Mouse (Mus musculus): ENCODE data around the gene Acot7. TPM values are rescaled to one million over a fixed set of nuclear protein-coding genes. Genes with fewer than 3 reads are reported as not detected.

The Acot7 gene
- polyA plus RNA-seq, 1 experiment from 2014 or later, result 18.0 TPM

DNA sequence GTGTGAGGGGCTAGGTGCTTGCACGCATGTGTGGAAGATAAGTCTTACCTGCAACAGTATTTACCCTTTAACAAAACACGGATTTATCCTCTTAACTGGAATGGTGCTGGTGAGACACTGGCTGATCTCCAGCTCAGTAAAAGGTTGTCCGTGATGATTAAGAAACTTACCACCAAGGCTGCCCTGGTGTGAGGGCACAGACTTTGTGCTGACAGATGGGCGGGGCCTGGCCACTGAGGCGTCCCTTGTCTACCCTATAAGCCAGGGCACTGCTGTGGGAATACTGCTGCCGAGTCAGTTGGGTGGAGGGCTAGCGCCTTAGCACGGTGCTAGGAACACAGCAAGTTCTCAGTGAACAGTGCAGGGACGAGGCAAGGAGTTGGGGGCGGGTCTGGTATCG is 124.1 kb downstream of the Acot7 start:
- Histone ChIP-seq H3K4me3 (ENCODE audit: inconsistent target) (no peak overlapping the region), H3K36me3 (ENCODE audit: inconsistent target) (peaks cover 22% of the 10 kb centered on the region), H3K27ac (no peak overlapping the region), H3K79me2 (ENCODE audit: inconsistent target) (peaks cover 16% of the 10 kb centered on the region; the same call in 1 of the 2 replicates)
- 91% methylated on average over 11 of the region's 11 CpGs for WGBS (ENCODE audit: missing documents)

DNA sequence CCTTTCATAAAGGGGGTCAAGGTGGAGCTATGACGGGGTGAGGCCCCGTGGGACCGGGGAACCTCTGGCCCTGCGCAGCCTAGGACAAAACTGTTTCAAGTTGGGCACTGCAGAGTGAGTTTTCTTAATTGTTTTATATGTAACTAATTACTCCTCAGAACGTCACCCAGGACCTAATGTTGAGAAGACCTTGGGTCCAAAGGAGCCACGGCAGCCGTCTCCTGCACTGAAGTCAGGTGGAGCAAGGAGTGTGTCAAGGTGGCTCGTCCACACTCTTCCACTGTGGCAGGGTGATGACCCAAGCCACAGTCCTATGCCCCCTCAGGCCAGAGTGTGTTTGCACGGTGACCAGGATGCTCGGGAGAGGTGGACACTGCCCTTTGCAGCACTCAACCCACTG is 125.2 kb downstream of the Acot7 start:
- Histone ChIP-seq H3K79me2 (ENCODE audit: inconsistent target) (peaks cover 10% of the 10 kb centered on the region; the same call in 1 of the 2 replicates), H3K27ac (no peak overlapping the region), H3K4me3 (ENCODE audit: inconsistent target) (no peak overlapping the region), H3K36me3 (ENCODE audit: inconsistent target) (peaks cover 22% of the 10 kb centered on the region)
- 97% methylated on average over 10 of the region's 10 CpGs for WGBS (ENCODE audit: missing documents)

DNA sequence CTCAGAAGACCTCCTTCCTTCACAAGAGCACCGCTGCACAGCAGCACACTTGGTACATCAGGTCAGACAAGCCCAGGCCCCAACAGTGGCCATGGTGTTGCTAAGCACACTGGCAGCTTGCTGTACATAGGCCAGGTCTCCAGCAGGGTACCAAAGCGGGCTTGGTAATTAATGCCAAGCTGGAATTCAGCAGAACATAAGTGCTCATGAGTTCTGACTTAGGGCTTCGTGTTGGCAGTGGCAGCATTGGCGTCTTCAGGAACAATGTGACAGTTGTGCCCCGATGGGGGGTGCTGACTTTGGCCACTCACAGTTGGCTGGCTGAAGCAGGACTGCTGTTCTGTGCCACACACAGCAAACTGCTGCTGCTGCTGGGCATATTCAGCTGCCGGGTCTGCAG is 126.8 kb downstream of the Acot7 start:
- Histone ChIP-seq H3K36me3 (ENCODE audit: inconsistent target) (peaks cover 22% of the 10 kb centered on the region), H3K27ac (no peak overlapping the region), H3K79me2 (ENCODE audit: inconsistent target) (no peaks in the 10 kb centered on the region), H3K4me3 (ENCODE audit: inconsistent target) (no peak overlapping the region)
- WGBS (ENCODE audit: missing documents), result 93% methylated on average over 6 of the region's 6 CpGs

DNA sequence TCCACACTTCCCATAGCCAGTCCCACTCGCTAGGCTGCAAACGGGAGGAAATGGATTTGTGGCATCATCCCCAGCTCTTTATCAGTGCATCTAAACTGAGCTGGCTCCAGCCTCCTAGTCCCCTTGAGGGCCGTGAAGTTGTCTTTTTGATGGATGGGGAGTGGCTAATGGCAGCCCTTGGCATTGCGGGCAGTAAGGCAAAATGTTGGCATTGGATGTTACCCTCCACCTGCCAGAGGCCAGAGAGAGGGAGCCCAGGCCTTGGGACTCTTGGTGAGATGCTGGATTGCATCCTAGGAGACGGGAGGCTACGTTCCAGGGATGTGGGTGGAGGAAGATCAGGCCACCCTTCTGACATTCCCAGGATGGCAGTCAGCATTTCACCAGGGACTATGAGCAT is 128.1 kb downstream of the Acot7 start:
- no peaks in the 10 kb centered on the region for H3K79me2 ChIP-seq (ENCODE audit: inconsistent target)
- 90% methylated on average over 6 of the region's 6 CpGs for WGBS (ENCODE audit: missing documents)
- H3K4me3 ChIP-seq (ENCODE audit: inconsistent target), result no peak overlapping the region
- no peak overlapping the region for H3K27ac ChIP-seq
- peaks cover 17% of the 10 kb centered on the region for H3K36me3 ChIP-seq (ENCODE audit: inconsistent target)

DNA sequence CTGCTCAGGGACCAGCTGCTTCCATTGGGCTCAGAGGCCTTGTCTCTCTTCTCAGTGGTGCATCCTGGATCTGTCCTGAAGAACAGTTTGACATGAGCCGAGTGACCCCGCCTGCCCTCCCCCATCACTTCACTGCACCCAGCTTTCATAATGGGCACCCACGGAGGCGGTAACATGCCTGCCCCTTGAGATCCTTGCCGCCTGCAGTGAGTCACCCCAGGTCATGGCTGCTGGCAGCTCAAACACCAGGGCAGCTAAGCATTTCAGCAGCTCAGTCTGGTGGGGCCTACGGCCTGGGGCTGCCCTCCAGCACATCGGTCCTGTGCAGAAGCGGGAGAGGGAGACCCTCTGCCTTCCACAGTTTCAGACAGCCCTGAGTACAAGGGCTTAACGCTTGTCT is 129.6 kb downstream of the Acot7 start:
- H3K79me2 ChIP-seq (ENCODE audit: inconsistent target), result no peaks in the 10 kb centered on the region
- H3K27ac ChIP-seq, result no peak overlapping the region
- no peak overlapping the region for H3K4me3 ChIP-seq (ENCODE audit: inconsistent target)
- 92% methylated on average over 8 of the region's 9 CpGs for WGBS (ENCODE audit: missing documents)
- peaks cover 16% of the 10 kb centered on the region for H3K36me3 ChIP-seq (ENCODE audit: inconsistent target)

DNA sequence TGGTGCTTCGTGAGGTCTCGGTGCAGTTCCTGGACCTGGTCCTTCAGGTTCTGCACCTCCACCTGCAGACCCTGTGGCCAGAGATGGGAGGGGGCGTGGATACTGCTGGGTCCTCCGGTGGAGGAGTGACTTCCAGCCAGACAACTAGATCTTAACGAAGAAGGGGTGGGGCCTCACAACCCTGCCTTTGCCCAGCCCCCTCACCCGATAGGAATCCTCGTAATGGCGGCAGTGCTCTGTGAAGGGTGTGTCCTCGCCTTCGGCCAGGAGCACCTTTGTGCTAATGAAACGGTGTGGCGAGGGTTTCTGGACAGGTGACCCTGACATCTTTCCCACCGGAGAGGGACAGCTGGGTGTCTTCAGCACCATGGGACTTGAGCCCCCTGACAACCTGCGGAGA is 134.3 kb downstream of the Acot7 start:
- no peak overlapping the region for H3K27ac ChIP-seq
- 20% methylated on average over 14 of the region's 14 CpGs for WGBS (ENCODE audit: missing documents)
- no peaks in the 10 kb centered on the region for H3K79me2 ChIP-seq (ENCODE audit: inconsistent target)
- H3K36me3 ChIP-seq (ENCODE audit: inconsistent target), result no peaks in the 10 kb centered on the region
- H3K4me3 ChIP-seq (ENCODE audit: inconsistent target), result no peak overlapping the region

DNA sequence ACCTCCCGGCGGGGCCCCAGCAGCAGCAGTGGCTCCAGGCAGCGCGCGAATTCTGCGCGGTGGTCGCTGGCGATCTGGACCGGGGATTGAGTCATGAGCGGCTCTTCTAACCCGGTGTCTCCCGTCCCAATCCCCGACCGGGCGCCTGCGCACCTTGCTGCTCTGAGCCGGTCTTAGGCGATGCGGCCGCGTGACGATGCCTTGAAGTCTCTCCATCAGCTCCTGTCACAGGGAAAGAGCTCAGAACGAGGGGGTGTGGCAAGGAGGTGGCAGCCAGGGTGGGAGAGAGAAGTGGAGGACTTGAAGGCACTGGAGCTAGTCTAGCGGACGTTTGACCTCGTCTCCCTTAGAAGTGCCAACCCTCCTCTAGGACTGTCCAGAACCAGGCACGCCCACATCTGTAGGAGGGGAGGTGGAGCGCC is 135.3 kb downstream of the Acot7 start:
- H3K36me3 ChIP-seq (ENCODE audit: inconsistent target), result no peaks in the 10 kb centered on the region
- WGBS (ENCODE audit: missing documents), result 1% methylated on average over 29 of the region's 29 CpGs
- H3K27ac ChIP-seq, result no peak overlapping the region
- no peaks in the 10 kb centered on the region for H3K79me2 ChIP-seq (ENCODE audit: inconsistent target)
- no peak overlapping the region for H3K4me3 ChIP-seq (ENCODE audit: inconsistent target)

DNA sequence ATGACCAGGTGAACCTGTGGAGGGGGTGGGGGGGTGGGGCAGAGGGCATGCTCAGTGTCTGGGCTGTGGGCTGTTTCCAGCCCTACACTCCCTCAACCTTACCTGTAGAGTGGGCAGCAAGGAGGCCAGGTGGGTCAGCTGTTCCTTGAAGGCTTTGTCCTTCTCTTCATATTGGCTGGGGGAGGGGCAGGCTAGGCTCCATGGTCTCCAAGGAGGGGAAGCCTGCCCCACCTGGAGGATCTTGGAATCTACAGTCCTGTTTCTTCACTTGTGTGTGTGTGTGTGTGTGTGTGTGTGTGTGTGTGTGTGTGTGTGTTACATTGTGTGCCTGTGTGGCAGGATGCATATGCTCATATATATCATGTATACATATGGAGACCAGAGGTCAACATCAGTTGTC is 136.0 kb downstream of the Acot7 start:
- no peak overlapping the region for H3K4me3 ChIP-seq (ENCODE audit: inconsistent target)
- H3K79me2 ChIP-seq (ENCODE audit: inconsistent target), result no peaks in the 10 kb centered on the region
- H3K27ac ChIP-seq, result no peak overlapping the region
- H3K36me3 ChIP-seq (ENCODE audit: inconsistent target), result no peaks in the 10 kb centered on the region

DNA sequence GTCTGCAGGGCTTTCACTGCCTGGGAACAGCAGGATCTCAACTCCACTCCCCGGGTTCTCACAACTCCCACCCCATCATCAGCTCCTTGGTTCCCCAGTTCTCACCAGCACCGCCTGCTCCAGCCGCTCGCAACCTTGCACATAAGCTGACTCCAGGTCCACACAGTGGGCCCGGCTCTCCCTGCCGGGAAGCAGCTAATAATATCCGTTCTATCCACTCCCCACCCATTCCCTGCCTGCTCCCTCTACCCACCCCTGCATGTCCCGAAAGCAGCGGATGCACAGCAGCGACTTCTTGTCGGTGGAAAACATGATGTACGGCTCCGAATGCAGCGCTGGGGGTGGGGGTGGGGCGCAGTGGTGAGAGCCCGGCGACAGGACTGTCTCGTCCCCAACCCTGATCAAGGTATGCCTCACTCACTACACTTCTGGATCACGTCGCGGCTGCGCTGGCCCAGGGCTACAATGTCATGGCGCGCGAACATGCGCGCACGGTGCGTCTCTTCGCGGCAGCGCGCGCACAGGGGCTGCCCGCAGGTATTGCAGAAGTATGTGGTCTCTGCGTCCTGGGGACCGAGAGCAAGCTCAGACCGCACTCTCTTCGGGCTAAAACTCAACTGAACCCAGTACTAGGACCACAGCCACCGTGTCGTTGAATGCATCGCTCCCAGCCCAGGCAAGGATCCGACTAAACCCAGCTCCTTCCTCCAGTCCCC is 137.7 kb downstream of the Acot7 start:
- Histone ChIP-seq H3K27ac (no peak overlapping the region), H3K36me3 (ENCODE audit: inconsistent target) (no peaks in the 10 kb centered on the region), H3K4me3 (ENCODE audit: inconsistent target) (no peak overlapping the region), H3K79me2 (ENCODE audit: inconsistent target) (no peaks in the 10 kb centered on the region)
- 2% methylated on average over 43 of the region's 43 CpGs for WGBS (ENCODE audit: missing documents)

DNA sequence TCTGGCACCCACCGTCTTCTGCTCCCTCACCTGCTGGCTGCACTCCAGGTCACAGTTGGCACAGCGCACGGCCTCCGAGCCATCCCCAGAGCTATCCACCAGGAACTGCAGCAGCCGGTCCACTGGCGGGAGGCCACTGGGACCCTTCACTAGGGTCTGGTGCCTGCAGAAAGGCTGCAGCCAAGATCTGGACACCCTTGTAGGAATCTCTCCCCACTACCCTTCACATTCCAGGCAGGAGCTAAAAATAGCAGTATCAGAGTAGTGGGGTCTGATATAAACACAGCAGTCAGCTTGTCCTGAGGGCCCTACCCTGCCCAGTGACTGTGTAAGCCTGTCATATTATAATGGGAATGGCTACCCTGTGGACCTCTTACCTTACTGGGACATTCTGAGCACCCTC is 139.7 kb downstream of the Acot7 start:
- no peaks in the 10 kb centered on the region for H3K36me3 ChIP-seq (ENCODE audit: inconsistent target)
- no peak overlapping the region for H3K4me3 ChIP-seq (ENCODE audit: inconsistent target)
- 97% methylated on average over 3 of the region's 6 CpGs for WGBS (ENCODE audit: missing documents)
- H3K27ac ChIP-seq, result no peak overlapping the region
- no peaks in the 10 kb centered on the region for H3K79me2 ChIP-seq (ENCODE audit: inconsistent target)

DNA sequence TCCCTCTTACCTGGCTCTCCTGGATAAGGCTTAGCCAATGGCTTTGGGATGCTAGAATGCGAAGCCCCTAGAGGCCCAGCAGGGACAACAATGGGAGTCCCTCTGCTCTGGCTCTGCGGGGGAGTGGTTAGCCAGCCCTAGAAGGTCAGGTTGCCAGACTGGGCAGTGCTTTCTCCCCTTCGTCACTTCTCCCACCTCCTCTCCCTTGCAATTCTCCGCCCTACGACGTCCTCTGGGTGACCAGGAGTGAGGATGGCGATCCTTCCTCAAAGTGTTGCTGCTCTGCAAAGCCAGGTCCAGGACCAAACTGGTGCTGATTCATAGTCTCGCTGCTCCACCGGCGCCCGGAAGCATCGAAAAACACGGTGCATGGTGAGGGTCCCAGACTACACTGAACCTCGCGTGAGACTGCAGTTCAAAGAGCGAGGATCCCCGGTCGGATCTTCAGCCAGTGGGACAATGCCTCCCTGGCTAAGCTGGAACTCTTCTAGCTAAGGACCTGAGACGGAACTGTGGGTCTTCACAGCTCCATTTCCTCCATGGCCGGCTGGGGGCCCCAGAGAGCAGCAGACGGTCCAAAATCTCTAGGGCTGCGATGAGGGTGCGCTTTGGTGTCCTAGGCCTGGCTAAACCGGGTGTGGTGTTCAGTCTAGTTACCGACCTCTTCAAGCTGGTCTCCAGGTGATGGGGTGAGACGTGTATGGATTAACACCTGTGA is 140.7 kb downstream of the Acot7 start, which contains the start of gene Rnf207:
TSS of gene Rnf207 (minus strand) at position 477 of the 718 bp plus-strand sequence.
- WGBS (ENCODE audit: missing documents), result 7% methylated on average over 26 of the region's 26 CpGs
- no peaks in the 10 kb centered on the region for H3K79me2 ChIP-seq (ENCODE audit: inconsistent target)
- H3K36me3 ChIP-seq (ENCODE audit: inconsistent target), result no peaks in the 10 kb centered on the region
- H3K4me3 ChIP-seq (ENCODE audit: inconsistent target), result no peak within 1 kb of the TSS
- H3K27ac ChIP-seq, result no peak within 1 kb of the TSS

Other genes starting within 250 kb of the Acot7 start
- 27.8 to 45.3 TPM (median 43.7 TPM) in 3 replicates for gene Dnajc11, start 244.4 kb upstream of the Acot7 start, polyA plus RNA-seq (2018)
- gene Thap3, start 189.1 kb upstream of the Acot7 start, polyA plus RNA-seq (2018), result 5.4 to 24.7 TPM (median 14.9 TPM) in 3 replicates
- gene Phf13, start 181.9 kb upstream of the Acot7 start, polyA plus RNA-seq (2018), result 7.5 to 11.5 TPM (median 10.7 TPM) in 3 replicates
- gene Klhl21, start 169.3 kb upstream of the Acot7 start, polyA plus RNA-seq (2018), result 5.1 to 13.0 TPM (median 8.0 TPM) in 3 replicates
- 3.5 to 5.0 TPM (median 4.8 TPM) in 3 replicates for gene Zbtb48, start 150.5 kb upstream of the Acot7 start, polyA plus RNA-seq (2018)
- not detected in 3 replicates for gene Tas1r1, start 139.6 kb upstream of the Acot7 start, polyA plus RNA-seq (2018)
- 12.0 to 24.1 TPM (median 14.8 TPM) in 3 replicates for gene Nol9, start 138.8 kb upstream of the Acot7 start, polyA plus RNA-seq (2018)
- 1.00 to 1.5 TPM (median 1.1 TPM) in 3 replicates for gene Plekhg5, start 105.6 kb upstream of the Acot7 start, polyA plus RNA-seq (2018)
- 0.11 TPM in 1 of 3 replicates, not detected in the others for gene Tnfrsf25, start 62.2 kb upstream of the Acot7 start, polyA plus RNA-seq (2018)
- 0.34 to 0.42 TPM (median 0.34 TPM) in 3 replicates for gene Espn, start 25.8 kb upstream of the Acot7 start, polyA plus RNA-seq (2018)
- gene Hes2, start 19.3 kb upstream of the Acot7 start, polyA plus RNA-seq (2018), result 0.10 TPM in 1 of 3 replicates, not detected in the others
- gene Gpr153, start 96.1 kb downstream of the Acot7 start, polyA plus RNA-seq (2018), result not detected in 3 replicates
- gene Hes3, start 113.5 kb downstream of the Acot7 start, polyA plus RNA-seq (2018), result not detected in 3 replicates
- 7.9 to 19.2 TPM (median 17.9 TPM) in 3 replicates for gene Icmt, start 119.1 kb downstream of the Acot7 start, polyA plus RNA-seq (2018)
- not detected in 3 replicates for gene Rnf207, start 140.9 kb downstream of the Acot7 start, polyA plus RNA-seq (2018)
- gene Rpl22, start 147.6 kb downstream of the Acot7 start, polyA plus RNA-seq (2018), result 548 to 903 TPM (median 773 TPM) in 3 replicates
- gene Chd5, start 160.5 kb downstream of the Acot7 start, polyA plus RNA-seq (2018), result 0.03 to 0.06 TPM (median 0.06 TPM) in 3 replicates